Mouse (Mus musculus) c-Kit-positive CD71-positive TER-119-positive erythroid progenitor cells, embryonic 14.5 days (primary cell): ENCODE data around the gene Cap1.

Experiments
- DNase-seq: peaks from one replicate; pipeline ENCODE4 v3.0.0-alpha.2; 2013; ENCODE audit warnings: low spot score

Gene Cap1

GRCm38 (mm10) chr4:122885768-122886578 lies at the start of gene Cap1:
Gene Cap1, minus strand, starts transcription at chr4:122886056.
- peak; percentile 99 for DNase-seq

DNA sequence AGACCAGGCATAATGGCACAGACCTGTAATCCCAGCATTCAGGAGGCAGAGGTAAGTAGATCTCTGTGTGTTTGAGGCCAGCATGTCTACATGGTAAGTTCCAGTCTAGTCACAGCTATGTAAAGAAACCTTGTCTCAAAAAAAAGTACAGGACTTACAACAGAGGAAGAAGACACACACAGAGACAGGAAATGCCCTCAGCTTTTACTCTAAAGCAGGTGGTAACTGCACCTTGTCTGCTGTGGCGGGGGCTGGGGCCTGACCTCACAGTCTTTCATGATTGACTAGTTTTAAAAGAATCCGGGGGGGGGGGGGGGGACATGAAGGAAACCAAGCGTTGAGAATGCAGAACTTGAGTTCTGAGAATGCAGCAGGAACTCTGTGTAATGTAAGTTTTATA lies 48.0 kb upstream of the Cap1 start:
- DNase-seq: no peak

DNA sequence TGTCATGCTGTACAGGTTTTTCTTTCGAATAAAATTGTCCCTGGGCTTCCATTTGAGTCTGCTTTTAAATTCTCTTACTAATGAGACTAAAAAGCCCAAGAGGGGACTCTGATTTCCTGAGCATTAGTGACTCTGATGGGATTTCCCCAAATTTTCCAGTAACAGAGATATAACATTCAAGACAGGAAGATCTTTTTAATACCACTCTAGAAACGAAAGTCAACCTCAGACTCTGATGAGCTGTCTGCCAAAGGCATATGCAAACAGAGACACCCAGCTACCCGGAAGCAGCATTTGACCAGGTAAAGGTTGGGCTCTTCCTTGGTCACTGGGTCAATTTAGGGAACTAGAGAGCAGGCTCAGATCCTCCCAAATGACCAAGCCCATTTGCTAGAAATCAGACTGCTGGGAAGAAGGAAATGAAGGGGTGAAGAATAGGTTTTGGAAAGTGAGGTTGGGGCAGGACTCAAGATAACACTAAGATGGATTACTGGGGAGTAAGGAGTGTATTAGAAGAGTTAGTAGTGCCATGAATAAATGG lies 47.3 kb upstream of the Cap1 start:
- no peak for DNase-seq

- DNase-seq: no peak
Observed at GRCm38 (mm10) chr4:122932239-122932978, 46.6 kb upstream of the Cap1 start.

- DNase-seq: no peak
Observed at GRCm38 (mm10) chr4:122930939-122931590, 45.2 kb upstream of the Cap1 start.

- no peak for DNase-seq
Observed at GRCm38 (mm10) chr4:122923392-122924344, 37.8 kb upstream of the Cap1 start.

- DNase-seq: no peak
Observed at GRCm38 (mm10) chr4:122922841-122923240, 37.0 kb upstream of the Cap1 start.

DNA sequence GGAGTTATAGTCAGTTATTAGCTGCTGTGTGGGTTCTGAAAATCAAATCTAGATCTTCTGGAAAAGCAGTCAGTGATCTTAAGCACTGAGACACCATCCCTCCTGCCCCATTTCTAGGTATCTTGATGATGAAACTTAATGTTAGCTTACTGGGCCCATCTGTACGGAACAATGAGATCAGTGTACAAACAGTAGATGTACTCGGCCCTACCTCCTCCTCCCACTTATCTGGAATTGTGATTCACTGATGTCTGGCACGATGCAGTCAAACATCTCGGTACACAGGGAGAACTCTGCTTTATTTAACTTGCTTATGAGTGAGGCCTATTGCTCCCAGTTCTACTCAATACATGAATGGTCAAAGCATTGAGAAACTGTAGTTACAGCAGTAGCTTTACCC lies 30.1 kb upstream of the Cap1 start:
- DNase-seq: no peak

GRCm38 (mm10) chr4:122914186-122914585 lies 28.3 kb upstream of the Cap1 start:
- DNase-seq: no peak

- DNase-seq: no peak
Observed at GRCm38 (mm10) chr4:122912613-122913012, 26.8 kb upstream of the Cap1 start.

DNA sequence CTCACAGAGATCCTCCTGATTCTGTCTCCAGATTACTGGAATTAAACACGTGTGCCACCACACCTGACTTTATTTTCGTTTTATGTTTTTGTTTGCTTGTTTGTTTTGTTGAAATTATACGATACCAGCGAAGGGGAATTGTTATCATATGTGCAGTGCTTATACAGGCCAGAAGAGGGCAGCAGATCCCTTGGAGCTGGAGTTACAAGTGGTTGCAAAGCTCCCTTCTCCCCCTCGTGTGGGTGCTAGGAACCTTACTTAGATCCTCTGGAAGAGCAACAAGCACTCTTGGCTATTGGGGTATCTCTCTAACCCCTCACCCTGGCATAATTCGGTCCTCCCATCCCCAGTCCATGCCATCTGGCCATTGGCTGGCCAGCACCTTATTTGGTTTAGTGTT lies 24.7 kb upstream of the Cap1 start:
- peak; percentile 34 for DNase-seq

DNA sequence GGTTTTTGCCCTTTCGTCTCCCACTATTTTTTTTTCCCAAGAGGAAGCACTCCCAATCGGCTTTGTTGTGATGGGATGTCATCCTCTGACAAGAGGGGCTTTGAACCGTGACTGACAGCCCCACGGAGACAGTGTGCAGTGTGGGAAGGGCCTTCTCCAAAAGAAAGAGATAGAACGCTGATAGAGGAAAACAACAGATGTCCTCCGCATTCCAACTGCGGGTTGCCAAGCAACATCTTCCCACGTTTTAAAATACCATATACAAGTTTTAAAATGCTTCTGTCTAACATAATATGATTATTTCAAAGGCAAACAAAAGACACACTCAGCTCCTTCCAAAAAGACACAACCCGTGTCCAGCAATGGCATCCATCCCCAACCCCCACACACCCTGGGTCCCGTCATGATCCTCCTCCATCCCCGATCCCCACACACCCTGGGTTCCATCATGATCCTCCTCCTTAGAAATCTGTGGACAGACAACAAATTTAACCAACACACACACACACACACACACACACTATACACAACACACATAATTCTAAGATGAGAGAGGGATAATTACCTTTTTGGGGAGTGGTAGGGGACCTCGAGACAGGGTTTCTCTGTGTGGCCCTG lies 23.8 kb upstream of the Cap1 start:
- no peak for DNase-seq

GRCm38 (mm10) chr4:122905359-122905758 lies 19.5 kb upstream of the Cap1 start:
- no peak for DNase-seq

DNA sequence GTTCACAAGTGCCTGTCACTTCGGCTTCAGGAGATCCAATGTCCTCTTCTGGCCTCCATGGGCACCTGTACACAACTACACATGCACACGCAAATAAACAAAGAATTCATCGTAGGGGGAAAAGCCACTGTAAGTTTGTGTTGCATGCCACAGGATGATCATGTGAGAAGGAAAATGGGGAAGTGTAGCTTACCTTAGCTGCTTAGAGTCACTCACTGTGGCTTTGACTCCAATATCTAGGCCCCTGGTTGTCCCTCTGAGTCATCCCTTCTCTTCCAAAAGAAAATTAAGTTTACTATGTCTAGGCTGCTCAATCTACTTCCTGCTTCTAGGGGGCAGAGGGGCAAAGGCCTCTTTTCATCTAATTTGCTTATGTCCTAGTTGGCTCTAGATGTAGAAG lies 17.9 kb upstream of the Cap1 start:
- DNase-seq: no peak

DNA sequence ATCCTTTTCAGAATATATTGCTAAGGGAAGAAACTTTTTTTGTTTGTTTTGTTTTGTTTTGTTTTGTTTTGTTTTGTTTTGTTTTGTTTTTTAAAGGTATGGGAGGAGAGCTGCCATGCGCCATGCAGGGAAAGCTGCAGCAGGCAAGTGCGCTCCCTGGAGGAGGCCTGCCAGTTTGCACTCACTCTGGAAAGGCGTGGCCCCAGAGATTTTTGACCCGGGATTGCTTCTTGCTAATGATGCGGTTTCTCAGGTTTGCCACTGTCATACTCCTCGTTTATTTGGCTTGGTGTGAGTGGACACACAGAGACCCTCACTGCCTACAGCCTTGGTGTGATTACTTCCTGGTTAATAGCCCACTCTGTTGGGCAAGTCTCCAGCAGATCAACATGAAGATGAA lies 16.3 kb upstream of the Cap1 start:
- no peak for DNase-seq

GRCm38 (mm10) chr4:122898313-122898712 lies 12.5 kb upstream of the Cap1 start:
- DNase-seq: no peak

GRCm38 (mm10) chr4:122897750-122898149 lies 11.9 kb upstream of the Cap1 start:
- no peak for DNase-seq

GRCm38 (mm10) chr4:122892157-122892556 lies 6.3 kb upstream of the Cap1 start:
- DNase-seq: no peak

DNA sequence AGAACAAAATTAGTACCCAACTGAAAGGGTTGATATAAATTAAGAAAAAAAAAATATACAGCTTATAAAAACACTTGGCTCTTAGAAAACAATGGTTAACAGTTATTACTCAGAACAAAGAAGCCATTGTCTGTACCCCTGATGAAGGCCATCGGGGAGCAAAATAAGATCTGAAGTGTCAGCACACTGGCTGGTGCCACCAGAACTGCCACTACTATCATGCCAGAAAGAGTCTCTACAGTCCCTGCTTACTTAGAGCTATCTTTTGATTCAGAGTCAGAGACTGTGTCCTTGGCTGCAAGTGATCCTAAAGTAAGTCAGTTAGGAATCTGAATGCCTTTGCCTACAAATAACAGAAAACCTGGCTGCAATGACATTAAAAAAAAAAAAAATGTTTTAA lies 5.7 kb upstream of the Cap1 start:
- no peak for DNase-seq

GRCm38 (mm10) chr4:122890881-122891481 lies 5.1 kb upstream of the Cap1 start:
- DNase-seq: no peak

DNA sequence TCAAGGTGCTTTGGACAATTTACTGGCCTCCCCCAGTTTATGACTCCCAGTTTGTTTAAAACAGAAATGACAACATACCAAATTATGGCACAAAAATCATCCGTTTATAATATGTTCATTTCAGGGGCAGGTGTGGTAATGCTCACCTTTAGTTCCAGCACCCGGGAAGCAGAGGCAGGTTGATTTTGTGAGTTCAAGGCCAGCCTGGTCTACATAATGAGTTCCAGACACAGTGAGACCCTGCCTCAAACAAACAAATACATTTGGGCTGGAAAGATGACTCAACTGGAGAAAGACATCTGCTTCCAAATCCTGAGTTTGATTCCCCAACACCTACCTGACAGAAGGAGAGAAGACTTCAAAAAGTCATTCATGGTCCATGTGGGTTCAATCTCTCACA lies 1.5 kb upstream of the Cap1 start:
- no peak for DNase-seq
